Mouse (Mus musculus) heart, adult 10 weeks (tissue): ENCODE measurements around the gene Pdcd1lg2. TPM values are rescaled to one million over a fixed set of nuclear protein-coding genes. Genes with fewer than 3 reads are reported as not detected.

Experiments
- polyA plus RNA-seq: library from polyadenylated mRNA; stranded (reverse); fragments of 350-450 nt; fragmentation: Illumina TruSeq; extraction: RNeasy Lipid Tissue Mini Kit (QIAGEN cat#74804); gene quantifications from one replicate; pipeline ENCODE4 v1.2.3, GENCODE M21; 2014; ENCODE audit warnings: low read depth, low replicate concordance

Pdcd1lg2 gene
- not detected for polyA plus RNA-seq

DNA sequence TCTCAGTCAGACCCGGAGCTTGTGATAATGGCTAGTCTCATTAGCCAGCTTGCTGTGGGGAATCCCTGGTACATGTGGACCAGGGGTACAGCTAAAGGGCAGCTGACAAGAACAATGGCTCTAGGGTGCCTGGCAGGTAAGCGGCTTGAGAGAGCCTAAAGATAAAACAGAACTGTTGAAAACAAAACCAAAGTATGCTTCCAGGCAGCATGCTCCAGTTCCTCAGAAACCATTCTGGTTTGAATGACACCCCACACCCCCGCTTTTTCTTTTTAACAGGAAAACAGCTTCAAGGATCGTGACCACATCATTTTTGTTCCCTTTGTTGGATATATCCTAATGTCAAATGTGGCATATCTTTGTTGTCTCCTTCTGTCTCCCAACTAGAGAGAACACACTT is at the start of gene Pdcd1lg2:
Gene Pdcd1lg2 (plus strand): TSS at position 301 of the 400 bp plus-strand sequence.

DNA sequence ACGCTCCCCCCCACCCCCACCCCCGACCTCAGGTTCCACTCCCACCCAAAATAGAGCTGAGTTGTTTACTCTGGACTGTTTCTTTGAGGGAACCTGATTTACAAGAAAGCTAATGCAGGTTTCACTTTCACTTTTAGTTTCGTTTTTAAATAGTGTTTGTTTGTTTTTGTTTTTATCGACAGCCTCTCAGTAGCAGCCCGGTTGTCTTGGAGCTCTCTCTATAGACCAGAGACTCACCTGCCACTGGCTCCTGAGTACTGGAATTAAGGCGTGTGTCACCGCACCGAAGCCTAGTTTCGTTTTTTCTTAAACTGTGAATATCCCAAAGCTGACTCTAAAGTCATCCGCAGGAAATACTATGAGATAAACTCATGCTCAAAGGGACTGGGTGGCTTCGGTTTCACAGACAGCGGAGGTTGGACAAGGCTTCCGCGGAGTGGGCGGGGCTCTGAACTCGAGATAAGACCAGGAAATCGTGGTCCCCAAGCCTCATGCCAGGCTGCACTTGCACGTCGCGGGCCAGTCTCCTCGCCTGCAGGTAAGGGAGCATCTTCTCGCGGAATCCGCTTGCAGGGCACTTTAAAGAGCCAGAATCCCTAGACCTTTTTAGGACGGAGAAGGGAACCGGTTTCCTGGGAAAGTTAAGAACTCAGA is 43.6 kb upstream of the Pdcd1lg2 start, which contains the start of the genes Plgrkt and Cd274:
Gene Plgrkt (minus strand): TSS at position 422 of the 654 bp plus-strand sequence.
Gene Cd274 (plus strand): TSS at position 487 of the 654 bp plus-strand sequence.

Other genes with a start within 250 kb of the Pdcd1lg2 start
- gene Jak2, start 159.1 kb upstream of the Pdcd1lg2 start, polyA plus RNA-seq, result 18.1 TPM
- not detected for gene Insl6, start 85.6 kb upstream of the Pdcd1lg2 start, polyA plus RNA-seq
- not detected for gene Rln1, start 76.2 kb upstream of the Pdcd1lg2 start, polyA plus RNA-seq
- 59.4 TPM for gene Plgrkt, start 43.5 kb upstream of the Pdcd1lg2 start, polyA plus RNA-seq
- gene Cd274, start 43.5 kb upstream of the Pdcd1lg2 start, polyA plus RNA-seq, result 5.7 TPM
- gene Ric1, start 111.4 kb downstream of the Pdcd1lg2 start, polyA plus RNA-seq, result 13.1 TPM
- 8.7 TPM for gene Ermp1, start 237.5 kb downstream of the Pdcd1lg2 start, polyA plus RNA-seq